Mouse (Mus musculus): ENCODE measurements at regions not wholly inside any gene's neighbourhood (a gene's known extent, or its start where the extent isn't known, plus 50 kb on each side); places are given as distances from the start of the nearest gene placed in this dataset.
A peak's percentile ranks its signal among the peaks of the same experiment; 100 is the strongest.

DNA sequence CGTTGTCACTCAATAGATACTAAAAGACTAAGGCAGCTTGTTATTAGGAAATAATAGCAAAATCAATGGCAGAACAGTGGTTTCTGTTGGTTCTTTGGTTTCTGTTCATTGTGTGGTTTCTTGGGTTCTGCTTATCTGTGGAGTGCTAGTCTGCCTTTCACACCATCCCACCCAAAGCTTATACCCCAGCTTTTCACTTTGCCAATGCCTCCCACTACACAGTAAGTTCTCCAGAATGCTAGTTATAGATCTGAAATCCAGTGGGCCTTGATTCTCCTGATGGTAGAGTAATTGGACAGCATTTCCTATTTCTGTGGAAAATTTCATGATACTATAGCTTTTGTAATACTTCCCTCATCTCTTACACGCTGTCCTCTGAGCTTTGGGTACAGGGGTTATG is 700.8 kb upstream of the 1700009N14Rik start:
- DNase-seq (ENCODE audit: low spot score in 2 of 2): no peak

DNA sequence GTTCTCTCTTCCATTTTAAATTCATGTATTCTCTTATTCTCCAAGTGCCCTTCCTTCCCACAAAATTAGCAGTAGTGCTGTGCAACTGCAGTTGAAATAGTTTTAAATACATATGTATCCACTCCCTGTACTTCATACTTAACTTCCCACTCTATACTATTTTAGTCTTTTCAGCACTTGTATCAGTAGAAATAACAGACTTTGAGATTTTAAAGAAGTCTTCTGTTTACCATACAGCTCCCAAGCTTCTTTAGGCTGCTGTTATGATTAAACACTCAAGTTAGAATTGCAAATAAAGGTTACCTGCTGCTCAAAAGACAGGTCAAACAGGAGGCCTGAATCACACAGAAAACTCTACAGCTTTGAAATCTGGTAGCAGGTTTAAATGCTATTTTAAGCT is 665.1 kb upstream of the 1700009N14Rik start:
- DNase-seq (ENCODE audit: low spot score in 2 of 2): no peak

DNA sequence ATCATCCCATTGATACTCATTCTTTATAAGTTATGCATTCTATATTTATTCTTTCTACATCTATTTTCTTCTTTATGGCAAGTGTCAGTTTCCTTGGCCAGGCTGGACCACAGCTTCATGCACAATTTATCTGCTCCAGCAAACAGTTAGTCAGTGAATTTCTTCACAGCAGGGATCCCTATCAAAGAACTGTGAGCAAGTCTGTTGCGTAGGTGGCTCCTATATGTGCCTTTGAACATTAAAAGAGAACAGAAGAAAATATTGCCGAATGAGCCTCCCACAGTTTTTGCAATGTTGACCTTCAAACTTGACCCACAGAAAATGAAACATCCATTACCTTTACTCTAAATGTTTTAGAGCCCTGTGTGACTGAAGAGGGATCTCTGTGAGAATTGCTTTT is 625.0 kb upstream of the 1700009N14Rik start:
- DNase-seq (ENCODE audit: low spot score in 2 of 2): peak; percentile 1 to 67

DNA sequence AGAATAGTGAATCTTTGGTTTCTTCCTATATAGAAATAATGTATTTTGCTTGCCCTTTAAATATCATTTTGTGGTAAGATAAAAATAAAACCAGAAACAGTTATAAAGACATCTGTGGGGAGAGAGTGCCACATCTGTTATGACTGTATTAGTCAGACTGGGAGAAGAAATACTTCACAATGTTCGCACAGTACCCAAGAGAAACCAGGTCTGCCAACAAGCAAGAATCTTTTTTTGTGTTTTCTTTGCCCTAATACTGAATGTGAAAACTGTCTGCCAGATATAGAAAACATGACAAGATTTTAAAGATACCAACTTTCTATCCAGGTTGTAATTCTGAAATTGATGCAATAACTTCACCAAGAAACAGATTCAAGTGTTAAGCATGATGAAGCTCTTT is 601.8 kb upstream of the 1700009N14Rik start:
- DNase-seq (ENCODE audit: low spot score in 2 of 2): no peak

DNA sequence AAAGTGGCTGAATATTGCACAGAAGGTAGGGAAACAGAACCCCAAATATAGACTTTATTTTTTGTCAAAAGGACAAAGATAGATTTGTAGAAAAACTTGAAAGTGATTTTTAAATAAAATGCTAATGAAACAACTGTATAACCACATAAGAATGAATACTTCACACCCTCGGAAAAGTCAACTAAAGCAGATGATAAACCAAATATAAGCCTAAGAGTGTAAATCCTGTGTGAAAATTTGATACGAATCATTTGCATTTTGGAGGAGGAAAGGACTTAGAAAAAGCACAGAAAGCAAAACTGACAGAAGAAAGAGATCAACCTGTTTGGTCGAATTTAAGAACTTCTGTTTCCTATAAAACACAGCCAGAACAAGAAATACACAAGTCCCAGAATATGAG is 595.7 kb upstream of the 1700009N14Rik start:
- DNase-seq (ENCODE audit: low spot score in 2 of 2): no peak

DNA sequence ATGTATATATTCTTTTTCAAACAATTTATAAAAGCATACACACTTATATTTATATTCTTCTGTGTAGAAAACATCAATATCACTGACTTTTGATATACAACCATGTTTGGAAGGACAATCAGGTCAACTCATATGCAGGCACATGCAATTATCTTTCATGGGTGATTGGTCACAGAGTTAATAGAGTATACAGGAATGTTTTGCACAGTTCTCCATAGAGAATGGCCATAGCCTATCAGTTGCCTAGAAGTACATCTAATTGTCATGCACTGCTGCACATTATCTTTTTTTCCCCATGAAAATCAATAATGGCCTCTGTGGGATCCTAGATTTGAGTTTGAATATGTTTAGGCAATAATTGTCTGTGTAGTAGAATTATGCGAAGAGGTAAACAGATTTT is 549.5 kb upstream of the 1700009N14Rik start:
- DNase-seq (ENCODE audit: low spot score in 2 of 2): no peak

DNA sequence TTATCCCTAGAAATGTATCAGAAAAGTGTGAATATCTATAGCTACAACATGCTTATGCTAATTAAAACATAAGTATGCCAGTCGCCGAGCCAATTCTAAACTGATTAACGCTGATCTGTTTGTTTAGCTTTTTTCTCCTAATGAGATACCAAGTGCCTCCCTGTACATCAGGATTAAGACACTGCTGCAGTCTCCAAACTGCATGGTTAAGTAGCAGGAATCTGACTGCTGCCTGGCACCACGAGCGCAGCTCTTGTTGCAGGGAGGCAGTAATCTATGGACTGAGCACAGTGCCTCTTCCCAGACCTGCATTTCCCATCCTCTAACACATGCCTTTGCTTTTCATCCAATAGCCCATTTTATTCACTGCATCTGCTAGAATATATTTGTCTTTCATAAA is 523.3 kb upstream of the 1700009N14Rik start:
- no peak for DNase-seq (ENCODE audit: low spot score in 2 of 2)

DNA sequence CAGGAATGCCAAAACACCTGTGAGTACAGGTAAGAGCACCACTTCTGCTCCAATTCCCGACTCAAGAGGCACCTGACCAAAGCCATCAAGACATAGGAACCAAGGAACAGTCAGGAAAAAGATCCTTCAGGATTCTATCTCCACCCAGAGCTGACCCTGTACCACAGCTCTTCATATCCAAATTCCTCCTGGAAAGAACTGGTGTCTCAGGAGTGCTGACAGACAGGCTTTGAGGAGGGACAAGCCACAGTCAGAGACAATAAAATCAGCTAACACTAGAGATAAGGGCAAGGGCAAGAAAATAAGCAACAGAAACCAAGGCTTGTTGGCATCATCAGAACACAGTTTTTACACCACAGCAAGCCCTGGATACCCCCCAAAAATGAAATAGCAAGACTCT is 496.5 kb upstream of the 1700009N14Rik start:
- no peak for DNase-seq (ENCODE audit: low spot score in 2 of 2)

DNA sequence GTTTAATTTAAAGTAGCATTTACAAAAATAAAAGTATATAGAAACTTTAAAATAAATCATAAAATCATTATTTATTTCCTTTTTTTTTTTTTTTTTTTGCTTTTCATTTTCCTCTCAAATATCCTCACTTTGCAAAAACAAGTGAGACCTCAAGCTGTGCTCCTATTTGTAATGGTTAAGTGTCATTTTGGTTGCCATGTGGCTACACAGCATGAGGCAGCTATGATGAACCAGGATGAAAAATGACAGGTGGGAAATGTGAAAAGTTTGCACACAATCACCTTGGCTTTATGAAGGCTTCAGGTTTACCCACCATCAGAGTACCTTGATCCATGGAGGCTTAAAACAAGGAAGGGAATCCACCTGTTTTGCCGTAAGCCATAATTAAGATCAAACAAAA is 454.9 kb upstream of the 1700009N14Rik start:
- DNase-seq (ENCODE audit: low spot score in 2 of 2): no peak

Measured in left cerebral cortex, adult 8-10 months (tissue).